Mouse (Mus musculus) embryo, embryonic 11 days (tissue): ENCODE results near the gene Trpc7.

Source experiments
- DNase-seq: peaks from one replicate; pipeline ENCODE4 v3.0.0-alpha.2; 2015

Gene Trpc7

GRCm38 (mm10) chr13:56895893-56896292, at the start of gene Trpc7:
Trpc7 (minus strand) TSS chr13:56895993.
- no peak for DNase-seq

DNA sequence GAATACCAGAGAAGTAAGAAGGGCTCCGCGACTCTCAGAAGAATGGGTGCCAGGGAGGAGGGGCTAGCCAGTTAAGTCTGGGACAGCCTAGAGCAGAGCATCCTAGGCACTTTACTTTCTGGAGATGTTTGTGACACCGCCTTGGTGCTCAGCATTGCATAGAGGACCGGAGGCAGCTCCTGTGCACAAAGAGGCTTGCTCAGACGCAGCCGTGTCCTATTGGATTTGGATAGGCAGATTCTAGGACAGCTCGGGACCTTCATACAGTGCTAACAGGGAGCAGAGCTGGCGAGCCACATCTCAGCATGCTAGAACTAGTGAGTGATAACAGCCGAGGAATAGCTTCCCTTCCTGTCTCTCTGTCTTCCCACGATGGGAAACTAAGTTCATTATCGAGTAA, 43.5 kb upstream of the Trpc7 start:
- no peak for DNase-seq

DNA sequence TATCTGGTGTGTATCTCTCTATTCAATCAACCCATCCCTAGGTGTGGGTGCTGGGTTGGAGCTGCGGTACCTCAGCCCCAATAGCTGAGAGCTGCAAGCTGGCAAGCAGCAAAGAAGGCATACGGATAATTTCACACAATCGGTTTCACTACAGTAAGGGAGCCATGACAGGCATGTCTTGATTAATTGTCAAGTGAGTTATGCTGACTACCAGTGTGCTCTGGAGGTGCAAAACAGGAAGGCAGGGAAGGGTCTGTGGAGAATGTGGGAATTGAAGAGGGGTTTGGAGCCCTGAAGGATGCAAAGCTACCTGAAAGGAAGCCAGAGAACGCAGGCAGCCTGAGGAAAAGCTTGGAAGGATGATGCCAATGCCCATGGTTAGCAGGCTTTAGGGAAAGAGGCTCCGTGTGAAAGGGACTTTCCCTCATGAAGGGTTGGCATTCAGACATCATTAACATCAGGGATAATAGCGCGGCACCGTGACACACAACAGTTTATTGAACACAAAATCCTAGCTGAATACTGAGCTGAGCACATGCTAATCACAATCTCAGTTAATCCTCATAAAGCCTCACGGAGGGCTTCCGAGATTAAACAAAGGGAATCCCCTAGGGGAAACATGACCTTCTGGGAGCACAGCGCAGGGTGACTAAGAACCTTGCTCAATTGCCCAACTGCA, 38.2 kb upstream of the Trpc7 start:
- no peak for DNase-seq

DNA sequence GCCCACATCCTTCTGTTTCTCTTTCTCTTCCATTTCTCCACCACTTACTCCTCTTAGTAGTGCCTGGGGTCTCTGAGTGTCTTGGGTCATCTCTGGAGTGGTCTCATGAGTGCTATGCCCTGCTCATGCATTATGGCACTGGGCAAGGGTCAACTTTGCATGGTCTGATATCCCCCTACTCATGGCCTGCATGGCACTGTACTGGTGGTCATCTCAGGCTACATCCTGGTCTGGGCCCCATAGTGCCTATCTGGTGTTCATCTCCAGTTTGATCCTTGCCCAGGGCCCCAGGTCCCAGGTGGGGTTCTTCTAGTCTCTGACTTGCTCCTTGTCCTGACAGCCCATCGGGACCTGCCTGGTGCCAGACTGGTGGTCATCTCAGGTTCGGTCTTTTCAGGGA, 34.6 kb upstream of the Trpc7 start:
- no peak for DNase-seq

DNA sequence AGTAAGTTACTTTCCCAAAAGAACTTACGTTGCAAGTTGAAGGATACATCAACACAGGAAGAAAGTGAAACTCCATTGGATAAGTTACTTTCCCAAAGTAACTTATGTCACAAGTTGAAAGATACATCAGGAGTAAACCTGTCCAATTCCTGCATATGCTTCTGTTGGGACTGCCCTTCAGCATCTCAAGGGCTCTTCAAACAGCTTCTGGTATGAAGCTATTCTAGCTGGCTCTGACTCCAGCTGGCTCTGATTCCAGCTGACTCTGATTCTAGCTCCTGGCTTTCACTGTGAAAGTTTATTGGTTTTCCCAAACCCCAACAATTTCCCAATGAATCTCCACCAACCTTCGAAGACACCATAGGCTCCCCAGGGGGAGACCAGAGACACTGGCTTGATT, 27.2 kb upstream of the Trpc7 start:
- no peak for DNase-seq

DNA sequence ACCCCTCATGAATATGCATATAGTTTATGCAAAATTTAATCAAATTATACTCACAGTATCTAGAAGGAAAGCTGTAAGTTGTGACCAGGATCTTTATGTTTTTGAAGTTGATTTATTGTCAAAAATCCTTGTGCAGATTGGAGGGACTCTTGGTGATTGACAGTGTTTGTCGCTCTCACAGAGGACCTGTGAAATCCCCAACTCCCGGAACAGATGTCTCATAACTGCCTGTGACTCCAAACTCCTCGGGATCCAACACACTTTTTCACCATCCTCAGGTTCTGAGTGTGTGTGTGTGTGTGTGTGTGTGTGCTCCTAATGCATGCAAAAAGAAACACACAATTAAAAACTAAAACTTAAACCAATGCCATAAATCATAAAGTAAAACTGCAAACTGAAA, 25.5 kb upstream of the Trpc7 start:
- no peak for DNase-seq

- DNase-seq: no peak
Measured at GRCm38 (mm10) chr13:56914721-56915120, 18.9 kb upstream of the Trpc7 start.

- DNase-seq: no peak
Measured at GRCm38 (mm10) chr13:56911093-56911492, 15.3 kb upstream of the Trpc7 start.

GRCm38 (mm10) chr13:56895386-56895785, 407 bp downstream of the Trpc7 start:
- DNase-seq: peak; percentile 85

GRCm38 (mm10) chr13:56894543-56894942, 1.2 kb downstream of the Trpc7 start:
- no peak for DNase-seq

- DNase-seq: peak; percentile 34
Measured at GRCm38 (mm10) chr13:56889888-56890287, 5.9 kb downstream of the Trpc7 start.

DNA sequence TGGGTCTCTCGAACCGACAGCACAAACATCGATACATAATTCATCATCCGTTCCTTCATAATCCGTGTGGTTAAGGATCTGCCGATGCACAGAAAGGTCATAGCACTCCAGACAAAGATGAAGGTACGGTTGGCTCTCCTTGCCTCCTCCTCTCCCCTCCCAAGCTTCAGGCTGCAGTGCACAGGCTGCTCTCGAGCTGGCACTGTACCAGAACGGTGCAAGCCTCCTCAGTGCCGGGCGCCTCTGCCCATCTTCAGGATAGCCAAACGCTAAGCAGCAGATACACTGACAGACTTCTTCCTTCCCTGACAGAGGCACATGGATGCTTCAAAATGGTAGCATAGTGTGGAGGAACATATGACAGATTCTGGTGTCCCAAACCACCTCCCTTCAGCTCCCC, 12.9 kb downstream of the Trpc7 start:
- DNase-seq: no peak

- DNase-seq: no peak
Measured at GRCm38 (mm10) chr13:56864567-56864966, 31.2 kb downstream of the Trpc7 start.

GRCm38 (mm10) chr13:56862011-56862410, 33.8 kb downstream of the Trpc7 start:
- DNase-seq: no peak

GRCm38 (mm10) chr13:56854506-56854905, 41.3 kb downstream of the Trpc7 start:
- no peak for DNase-seq

DNA sequence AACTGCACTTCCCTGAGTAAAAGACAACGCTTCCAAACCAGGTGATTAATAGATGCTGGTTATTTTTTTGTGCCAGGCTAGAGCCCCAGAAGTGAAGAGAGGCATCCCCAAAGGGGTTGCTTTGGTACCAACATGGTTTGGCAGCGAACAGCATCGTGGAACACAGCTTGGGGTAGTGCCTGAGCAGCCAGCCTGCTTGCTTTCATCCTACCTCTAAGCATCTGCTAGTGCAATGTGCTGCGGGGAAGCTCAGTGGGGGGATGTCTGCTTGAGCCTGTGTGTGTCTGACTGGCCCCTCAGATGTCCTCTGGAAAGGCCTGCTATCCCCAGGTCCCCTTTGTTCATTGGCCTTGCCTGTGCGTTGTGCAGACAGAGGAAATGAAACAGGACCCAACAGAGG, 42.4 kb downstream of the Trpc7 start:
- no peak for DNase-seq

GRCm38 (mm10) chr13:56845866-56846265, 49.9 kb downstream of the Trpc7 start:
- DNase-seq: no peak

- DNase-seq: no peak
Measured at GRCm38 (mm10) chr13:56815471-56815870, 80.3 kb downstream of the Trpc7 start.

DNA sequence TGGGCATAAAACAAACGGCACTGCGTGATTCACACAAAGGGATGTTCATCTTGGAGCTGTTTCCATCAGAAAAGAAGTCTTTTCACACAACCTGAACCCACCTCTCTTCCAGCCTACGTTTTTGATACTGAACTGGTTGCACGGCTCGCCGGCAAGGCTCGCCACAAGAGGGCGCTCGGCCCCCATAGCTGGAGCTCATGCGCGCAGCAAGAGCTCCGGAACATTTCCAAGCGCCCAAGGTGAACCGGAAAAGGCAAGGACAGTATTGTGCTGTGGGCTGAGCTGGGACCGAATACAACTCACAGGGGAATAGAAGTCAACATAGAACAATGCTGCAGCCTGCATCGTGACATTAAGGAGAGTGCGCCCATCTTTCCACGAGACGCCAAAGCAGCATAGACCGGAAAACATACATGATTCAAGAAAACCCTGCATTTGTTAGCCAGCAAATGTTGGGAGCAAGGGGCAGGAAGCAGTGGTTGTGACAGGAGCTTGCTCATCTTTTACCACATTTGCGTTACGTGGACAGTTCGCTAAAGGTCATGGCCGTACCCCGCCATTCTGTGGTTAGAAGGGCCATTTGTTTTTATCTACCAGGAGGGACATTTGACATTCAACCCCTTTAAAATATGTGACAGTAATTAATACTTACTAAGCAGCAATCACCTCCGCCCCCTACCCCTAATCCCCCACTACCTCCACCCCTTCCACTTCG, 88.9 kb downstream of the Trpc7 start:
- peak; percentile 93 for DNase-seq

DNA sequence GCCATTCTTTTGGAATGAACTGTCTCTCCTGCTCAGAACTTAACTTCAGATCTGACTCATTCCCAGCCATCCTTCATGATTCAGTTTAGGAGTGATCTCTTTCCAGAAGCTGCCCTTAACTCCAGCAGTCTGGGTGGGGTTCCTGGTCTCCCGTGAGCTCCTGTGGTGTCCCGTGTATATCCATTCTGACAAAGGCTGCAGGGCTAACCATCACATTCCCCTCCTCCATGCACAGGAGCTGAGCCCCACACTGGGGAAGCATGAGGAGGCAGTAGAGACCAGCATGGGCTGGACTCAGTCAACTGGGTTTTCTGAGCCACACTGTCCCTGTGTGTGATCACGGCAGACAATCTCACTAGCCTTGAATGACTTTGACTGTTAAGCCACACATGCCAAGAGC, 90.7 kb downstream of the Trpc7 start:
- DNase-seq: no peak

GRCm38 (mm10) chr13:56797459-56797858, 98.3 kb downstream of the Trpc7 start:
- DNase-seq: no peak

GRCm38 (mm10) chr13:56795501-56795900, 100.3 kb downstream of the Trpc7 start:
- DNase-seq: no peak

DNA sequence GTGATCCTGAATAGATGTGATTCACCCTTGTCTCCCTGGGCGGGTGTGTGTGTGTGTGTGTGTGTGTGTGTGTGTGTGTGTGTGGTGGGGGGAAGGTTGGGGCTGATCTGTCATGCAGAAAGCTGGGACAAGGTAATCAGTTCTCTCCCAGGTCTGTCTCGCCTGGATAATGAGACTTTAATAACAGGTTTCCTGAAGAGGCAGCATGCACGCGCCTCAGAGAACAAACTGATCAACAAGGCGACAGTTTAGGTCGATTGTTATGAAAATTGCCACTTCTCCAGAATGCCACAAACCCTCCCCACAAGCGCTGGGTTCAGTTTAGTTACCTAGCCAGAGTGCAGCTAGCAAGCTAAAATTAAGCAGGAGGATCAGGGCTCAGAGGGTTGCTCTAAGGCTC, 101.4 kb downstream of the Trpc7 start:
- DNase-seq: no peak

- DNase-seq: no peak
Measured at GRCm38 (mm10) chr13:56792844-56793243, 102.9 kb downstream of the Trpc7 start.

DNA sequence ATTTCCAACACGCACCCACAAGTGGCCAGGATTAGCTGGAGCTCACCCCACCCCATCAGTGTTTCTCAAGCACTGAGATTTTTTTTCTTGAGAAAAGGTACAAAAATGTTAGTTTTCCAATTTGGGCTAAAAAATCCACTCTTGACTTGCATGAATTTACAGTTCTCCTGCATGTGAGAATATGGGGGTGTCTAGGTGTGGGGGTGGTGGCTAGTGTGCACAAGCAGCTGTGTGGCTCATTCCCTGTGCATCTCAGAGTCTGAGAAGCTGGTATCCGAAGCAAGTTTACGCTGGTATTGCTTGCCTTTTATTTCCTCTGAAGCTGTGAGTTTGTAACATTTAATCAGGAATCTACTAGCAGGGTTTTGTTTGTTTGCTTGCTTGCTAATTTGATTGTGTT, 105.1 kb downstream of the Trpc7 start:
- DNase-seq: no peak
